Mouse (Mus musculus) lung, adult 2 months (tissue): ENCODE data around the gene Ppp1r35. TPM values are rescaled to one million over a fixed set of nuclear protein-coding genes. Genes with fewer than 3 reads are reported as not detected.

Source experiments
- DNase-seq: peaks from one replicate; pipeline ENCODE4 v3.0.0; 2022
- H3K4me1 ChIP-seq: fragments of 200-500 bp; 2 replicates; pipeline ENCODE4 v1.6.1; 2011; ENCODE audit warnings: low read length; ENCODE audit not compliant: control insufficient read depth, insufficient read depth
- H3K4me3 ChIP-seq: fragments of 200-500 bp; replicated peaks from 2 replicates; pipeline ENCODE3; 2011; ENCODE audit warnings: low read depth, mild to moderate bottlenecking, control low read depth, low read length; ENCODE audit errors: extremely low read depth
- CTCF ChIP-seq: fragments of 200-500 bp; IDR thresholded peaks from 2 replicates; pipeline ENCODE4 v1.5.1; 2011; ENCODE audit warnings: mild to moderate bottlenecking, low read length, control low read depth; ENCODE audit not compliant: insufficient read depth
- POLR2A ChIP-seq: fragments of 200-500 bp; IDR thresholded peaks from 2 replicates; pipeline ENCODE4 v1.6.1; 2011; ENCODE audit warnings: low read depth, mild to moderate bottlenecking, control low read depth, low read length, borderline replicate concordance; ENCODE audit errors: extremely low read depth
- WGBS: fragments of 180-500 bp; shearing (Covaris S2); methylation state at CpG from one replicate; pipeline ENCODE4 v1.1.7; 2018; 5-methylcytosine and 5-hydroxymethylcytosine counted together
- polyA plus RNA-seq: library from polyadenylated mRNA; depleted of rRNA; stranded (reverse); fragments of >200 nt; gene quantifications from 2 replicates; pipeline ENCODE4 v1.2.3, GENCODE M21; 2012

Ppp1r35 gene
- polyA plus RNA-seq, 1 experiment, result 32.7 TPM

DNA sequence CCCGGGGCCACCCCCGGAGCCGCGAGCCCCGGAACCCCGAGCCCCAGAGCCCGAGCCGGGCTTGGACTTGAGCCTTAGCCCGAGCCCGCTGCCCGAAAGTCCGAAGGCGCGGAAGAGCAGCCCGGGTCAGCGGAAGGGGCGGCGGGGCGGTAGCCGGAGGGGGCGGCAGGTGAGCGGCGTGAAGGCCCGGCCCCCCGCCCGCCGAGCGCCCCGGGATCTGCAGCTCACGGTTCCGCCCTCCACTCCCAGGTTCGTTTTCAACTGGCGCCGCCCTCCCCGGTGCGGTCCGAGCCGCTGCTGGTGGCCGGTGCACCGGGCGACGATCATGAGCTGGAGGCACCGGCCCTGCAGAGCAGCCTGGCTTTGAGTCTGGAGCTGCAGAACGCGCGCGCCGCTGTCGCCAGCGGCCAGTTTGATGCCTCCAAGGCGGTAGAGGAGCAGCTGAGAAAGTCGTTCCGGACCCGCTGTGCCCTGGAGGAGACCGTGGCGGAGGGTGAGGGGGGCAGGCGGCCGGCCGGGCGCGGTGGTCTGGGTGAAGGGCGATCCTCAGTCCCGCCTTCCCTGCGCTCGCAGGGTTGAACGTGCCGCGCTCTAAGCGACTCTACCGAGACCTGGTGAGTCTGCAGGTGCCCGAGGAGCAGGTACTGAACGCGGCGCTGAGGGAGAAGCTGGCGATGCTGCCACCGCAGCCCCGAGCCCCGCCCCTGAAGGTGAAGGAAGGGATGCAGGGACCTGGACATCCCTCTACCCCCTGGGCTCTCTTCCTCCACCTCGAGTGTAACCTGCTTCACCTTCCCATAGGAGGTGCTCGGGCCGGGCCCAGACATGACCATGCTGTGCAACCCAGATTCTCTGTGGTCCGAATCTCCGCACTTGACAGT, 644 bp downstream of the Ppp1r35 start:
- TF ChIP-seq POLR2A, result 0 out of 2 replicates have a peak, but pooled peaks have one; percentile 12
- TF ChIP-seq CTCF, result no peak
- Histone ChIP-seq H3K4me3 (peak overlapping the region; percentile 75), H3K4me1 (peaks cover 10% of the 10 kb centered on the region)
- no peak for DNase-seq
- WGBS, result under 1% methylated on average over 79 of the region's 83 CpGs

- WGBS, result 90% methylated on average over 7 of the region's 7 CpGs
- H3K4me1 ChIP-seq, result peaks cover 21% of the 10 kb centered on the region
Measured at GRCm38 (mm10) chr5:137781661-137782060, 3.0 kb downstream of the Ppp1r35 start.

DNA sequence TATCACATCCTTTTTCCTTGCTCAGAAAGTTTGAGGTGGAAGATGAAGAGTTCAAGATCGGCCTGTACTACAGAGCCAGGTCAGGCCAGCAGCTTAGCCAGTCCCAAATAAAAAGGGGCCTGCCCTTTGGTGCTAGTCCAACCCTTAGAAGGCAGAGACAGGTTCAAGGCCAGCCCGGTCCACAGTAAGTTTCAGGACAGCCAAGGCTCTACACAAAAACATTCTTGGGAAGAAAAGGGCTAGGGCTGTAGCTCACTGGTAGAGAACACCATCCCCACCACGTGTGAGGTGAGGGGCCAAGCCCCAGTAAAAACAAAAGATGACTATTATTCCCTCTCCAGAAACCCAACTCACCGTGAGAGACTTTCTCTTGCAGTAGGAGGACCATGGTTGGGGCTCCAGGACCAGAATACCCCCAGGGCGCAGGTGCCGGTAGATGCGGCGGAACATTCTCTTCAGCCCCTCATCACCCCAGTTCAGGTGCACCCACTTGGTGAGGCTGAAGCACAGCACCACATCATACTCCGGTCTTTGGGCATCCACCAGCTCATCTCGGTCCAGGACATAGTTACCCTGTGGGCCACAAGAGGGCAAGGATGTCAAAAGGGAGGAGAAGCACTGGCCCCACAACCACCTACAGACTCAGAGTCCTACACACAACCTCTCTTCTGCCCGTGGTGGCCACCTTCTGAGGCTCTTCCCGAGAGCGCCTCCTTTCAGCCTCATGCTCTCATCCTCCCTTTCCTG, 4.3 kb downstream of the Ppp1r35 start:
- no peak for DNase-seq
- Histone ChIP-seq H3K4me1 (peaks cover 21% of the 10 kb centered on the region), H3K4me3 (no peak overlapping the region)
- WGBS, result 69% methylated on average over 13 of the region's 13 CpGs
- TF ChIP-seq CTCF (no peak), POLR2A (no peak)

More at GRCm38 (mm10) chr5:137781661-137782060, 3.0 kb downstream of the Ppp1r35 start:
- no peak overlapping the region for H3K4me3 ChIP-seq
- DNase-seq, result no peak
- TF ChIP-seq POLR2A, result no peak
- TF ChIP-seq CTCF, result no peak

- Histone ChIP-seq H3K4me3 (no peak overlapping the region), H3K4me1 (peaks cover 21% of the 10 kb centered on the region)
- DNase-seq, result peak; percentile 10
- WGBS, result 52% methylated on average over 9 of the region's 9 CpGs
- TF ChIP-seq POLR2A, result no peak
- no peak for TF ChIP-seq CTCF
Measured at GRCm38 (mm10) chr5:137783901-137784540, 5.4 kb downstream of the Ppp1r35 start.

DNA sequence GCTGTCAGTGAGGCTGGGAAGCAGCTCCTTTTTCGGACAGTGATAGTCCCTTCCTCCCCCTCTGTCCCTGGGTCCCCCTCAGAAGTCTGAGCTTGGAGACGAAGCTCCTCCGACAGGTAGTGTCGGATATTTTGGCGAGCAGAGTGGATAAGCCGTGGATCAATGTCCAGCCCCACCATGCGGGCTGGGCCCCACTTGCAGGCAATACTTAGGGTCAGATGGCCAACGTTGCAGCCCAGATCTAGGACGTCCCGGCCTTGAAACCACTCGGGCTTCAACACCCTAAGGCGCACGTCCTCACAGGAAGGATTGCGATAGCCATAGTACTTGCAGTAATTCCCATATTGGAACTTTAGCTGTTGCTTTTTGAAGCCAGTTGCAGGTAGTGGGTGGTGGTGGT, 5.9 kb downstream of the Ppp1r35 start:
- 58% methylated on average over 14 of the region's 14 CpGs for WGBS

DNA sequence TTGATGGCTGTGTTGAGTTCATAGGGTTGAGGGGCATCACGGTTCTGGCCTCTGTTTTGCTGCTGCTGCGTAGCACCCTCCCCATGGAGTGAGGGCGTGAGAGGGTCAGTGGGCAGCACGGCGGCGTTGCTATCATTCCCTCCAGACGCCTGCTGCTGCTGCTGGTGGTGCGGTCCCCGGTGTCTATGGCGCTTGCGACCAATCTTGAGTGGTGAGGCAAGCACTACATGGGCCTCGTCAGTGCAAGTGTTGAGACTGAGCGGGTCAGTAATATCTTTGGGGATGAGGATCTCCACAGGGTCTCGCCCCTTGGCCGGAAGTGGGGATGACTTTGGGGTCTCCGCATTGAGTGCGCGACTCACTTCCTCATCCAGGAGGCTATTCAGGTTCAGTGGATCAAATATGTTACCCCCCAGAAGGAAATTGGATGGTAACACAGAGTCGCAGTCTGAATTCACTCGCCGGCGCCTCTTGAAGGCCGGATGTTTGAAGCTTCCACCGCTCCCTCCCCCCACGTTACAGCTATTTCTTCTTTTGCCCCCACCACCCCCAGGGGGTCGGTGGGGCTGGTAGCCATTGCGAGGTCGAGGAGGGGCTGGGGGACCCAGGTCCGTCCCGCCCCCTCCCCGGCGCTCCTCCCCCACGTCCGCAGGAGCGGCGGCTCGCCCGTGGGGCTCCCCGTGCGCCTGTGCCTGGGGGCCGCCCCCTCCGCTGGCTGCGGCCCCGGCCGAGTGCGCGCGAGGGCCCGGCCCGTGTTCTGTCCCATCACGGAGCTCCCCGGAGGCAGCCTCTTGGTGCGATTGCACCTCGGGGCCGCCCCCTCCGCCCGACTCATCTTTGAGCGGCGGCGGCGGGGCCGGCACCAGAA, 6.7 kb downstream of the Ppp1r35 start:
- TF ChIP-seq POLR2A (no peak), CTCF (no peak)
- 2% methylated on average over 61 of the region's 62 CpGs for WGBS
- H3K4me1 ChIP-seq, result peaks cover 21% of the 10 kb centered on the region
- peak; percentile 37 for DNase-seq
- peak overlapping the region; percentile 93 for H3K4me3 ChIP-seq

More for the DNA sequence above, 5.9 kb downstream of the Ppp1r35 start:
- no peak overlapping the region for H3K4me3 ChIP-seq
- no peak for TF ChIP-seq CTCF
- TF ChIP-seq POLR2A, result no peak
- H3K4me1 ChIP-seq, result peaks cover 21% of the 10 kb centered on the region
- peak; percentile 6 for DNase-seq

DNA sequence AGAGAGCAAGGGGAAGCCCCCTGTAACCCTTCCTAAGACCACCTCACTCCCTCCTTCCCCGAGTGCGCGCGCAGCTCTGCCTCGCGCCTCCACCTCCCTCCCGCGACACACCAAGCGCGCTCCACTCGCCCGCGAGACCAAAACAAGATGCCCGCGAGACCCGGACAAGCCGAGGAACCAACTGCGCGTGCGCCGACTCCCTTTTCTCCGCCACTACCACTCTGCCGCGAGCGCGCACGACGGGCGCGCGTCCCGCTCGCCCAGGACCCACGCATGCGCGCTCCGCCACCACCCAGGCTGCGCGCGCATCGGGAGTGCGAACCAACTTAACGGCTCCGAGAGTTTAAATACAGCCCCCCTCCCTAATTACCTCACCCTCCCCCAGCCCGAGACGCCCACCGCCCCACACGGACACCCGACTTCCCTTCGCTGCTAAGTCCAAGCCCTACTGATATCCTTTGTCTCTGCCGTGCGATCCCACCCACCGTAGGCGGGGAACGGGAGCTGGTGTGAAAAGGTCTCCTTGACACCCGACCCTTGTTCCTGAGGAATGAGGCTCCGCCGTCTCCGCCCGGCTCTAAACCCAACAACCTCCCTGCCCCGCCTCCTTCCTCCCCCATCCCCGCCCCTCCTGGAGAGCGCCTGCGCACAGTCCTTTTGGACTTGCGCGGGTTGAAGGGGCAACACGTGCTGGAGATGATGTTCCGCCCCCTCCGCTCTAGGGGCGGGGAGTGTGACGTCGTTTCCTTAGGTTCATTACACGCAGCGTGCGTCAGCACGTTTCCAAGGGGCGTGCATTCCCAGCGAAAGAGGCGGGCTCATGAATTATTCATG, 7.7 kb downstream of the Ppp1r35 start:
- no peak for TF ChIP-seq CTCF
- peak; percentile 99; the same call in 1 of the 2 replicates for TF ChIP-seq POLR2A
- H3K4me1 ChIP-seq, result peaks cover 21% of the 10 kb centered on the region
- H3K4me3 ChIP-seq, result peak overlapping the region; percentile 93
- WGBS, result under 1% methylated on average over 79 of the region's 79 CpGs
- peak; percentile 97 for DNase-seq
